Mouse (Mus musculus) central nervous system, embryonic 18 days (tissue): ENCODE results near the gene Olfr648. TPM values are rescaled to one million over a fixed set of nuclear protein-coding genes. Genes with fewer than 3 reads are reported as not detected.

Experiments
- polyA plus RNA-seq: library from polyadenylated mRNA; depleted of rRNA; stranded (reverse); fragments of >200 nt; gene quantifications from 2 replicates; pipeline ENCODE4 v1.2.3, GENCODE M21; 2012; rRNA removed

Gene Olfr648
- polyA plus RNA-seq, result 0.17 and 0.18 TPM in 2 replicates

GRCm38 (mm10) chr7:104183292-104183691 is at the start of gene Olfr648:
Olfr648 (minus strand) TSS chr7:104183392.

DNA sequence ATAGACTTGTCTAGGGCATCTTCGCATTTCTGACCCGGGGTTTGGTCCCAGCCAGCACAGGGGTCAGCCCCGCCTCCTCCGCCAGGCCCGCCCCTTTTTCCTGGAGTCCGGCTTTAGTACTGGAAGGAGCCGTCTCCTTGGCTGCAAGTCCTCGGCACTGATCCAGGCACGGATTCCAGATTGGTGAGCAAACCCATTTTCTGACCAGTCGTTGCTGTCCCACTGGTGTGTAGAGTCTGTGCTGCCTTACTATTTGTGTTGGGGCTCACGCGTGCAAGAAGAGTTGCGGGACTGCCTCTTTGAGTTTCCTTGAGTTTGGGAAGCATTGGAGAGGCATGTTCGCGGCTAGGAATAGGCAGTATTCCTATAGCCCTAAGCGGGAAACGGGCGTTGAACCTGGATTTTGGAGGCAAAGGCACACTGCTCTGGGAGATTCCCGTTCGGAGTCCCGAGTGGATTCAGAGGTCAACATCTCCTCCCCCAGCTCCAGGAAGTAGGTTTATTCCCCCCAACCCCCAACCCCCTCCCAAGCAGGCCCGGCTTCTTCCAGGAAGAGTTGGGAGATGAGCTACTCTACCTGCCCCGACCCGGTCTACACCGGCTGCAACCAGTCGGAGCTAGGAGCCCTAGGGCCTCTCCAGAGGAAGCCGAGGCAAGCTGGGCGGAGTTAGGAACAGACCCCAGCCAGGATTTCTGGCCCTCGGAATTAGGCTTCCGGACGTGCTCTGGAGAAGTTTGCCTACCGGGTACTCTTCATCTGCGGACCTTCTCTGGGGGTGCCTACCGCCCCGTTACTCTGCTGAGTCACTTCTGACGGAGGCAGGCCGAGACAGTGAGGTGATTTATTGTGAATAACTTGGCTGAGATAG is 35.7 kb upstream of the Olfr648 start, which contains the start of gene Trim6:
TSS of gene Trim6 (plus strand) at position 93 of the 869 bp plus-strand sequence.

DNA sequence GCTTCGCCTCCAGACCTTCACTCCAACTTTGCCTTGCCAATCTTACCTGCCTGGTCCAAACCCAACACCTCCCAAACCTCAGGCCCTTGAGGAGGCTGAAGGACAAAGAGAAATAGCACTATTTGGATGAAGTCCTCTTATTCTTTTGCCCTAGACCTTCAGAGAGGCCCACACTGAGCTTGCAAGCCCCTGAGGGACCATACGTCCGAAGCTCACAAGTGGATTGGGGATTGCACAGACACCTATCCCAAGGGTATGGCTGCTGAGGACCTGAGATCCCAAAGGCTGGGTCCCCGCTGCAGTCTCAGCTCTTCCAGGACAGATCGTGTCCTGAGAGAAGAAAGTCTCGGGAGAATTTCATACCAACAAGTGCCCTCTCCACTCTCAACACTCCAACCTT is 12.7 kb upstream of the Olfr648 start, which contains the start of gene Olfr649:
TSS of gene Olfr649 (minus strand) at position 101 of the 400 bp plus-strand sequence.

DNA sequence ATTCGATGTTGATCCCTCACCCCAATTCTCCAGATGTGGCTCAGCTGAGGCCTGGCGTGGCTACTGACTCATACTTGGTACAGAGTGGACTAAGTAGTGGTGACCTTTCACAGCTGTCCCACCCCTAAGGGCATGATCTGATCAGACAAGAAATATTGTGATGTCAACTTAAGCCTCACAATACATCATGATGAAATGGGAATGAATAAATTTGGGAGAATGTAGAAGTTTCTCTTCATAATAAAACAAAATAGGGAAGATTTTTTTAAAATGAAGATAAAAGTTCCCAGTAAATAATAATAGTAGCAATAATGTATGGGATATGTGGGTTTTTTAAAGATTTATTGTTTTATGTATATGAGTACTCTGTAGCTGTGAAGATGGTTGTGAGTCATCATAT is 32.7 kb downstream of the Olfr648 start, which contains the start of gene Ubqlnl:
TSS of gene Ubqlnl (minus strand) at position 101 of the 400 bp plus-strand sequence.

GRCm38 (mm10) chr7:104143179-104143578 is 40.0 kb downstream of the Olfr648 start, which contains the start of gene Ubqln3:
Ubqln3 (minus strand) TSS chr7:104143279.

GRCm38 (mm10) chr7:104137305-104137704 is 45.9 kb downstream of the Olfr648 start, which contains the start of gene Olfr643:
Olfr643 (minus strand) TSS chr7:104137405.

GRCm38 (mm10) chr7:104129726-104130125 is 53.5 kb downstream of the Olfr648 start, which contains the start of gene Ubqln5:
Ubqln5 (minus strand) TSS chr7:104129826.

Other genes starting within 250 kb of the Olfr648 start
- gene Olfr632, start 249.0 kb downstream of the Olfr648 start, polyA plus RNA-seq, result 0.03 TPM in 1 of 2 replicates, not detected in the other
- not detected in 2 replicates for gene Olfr633, start 239.0 kb downstream of the Olfr648 start, polyA plus RNA-seq
- not detected in 2 replicates for gene Olfr635, start 212.2 kb downstream of the Olfr648 start, polyA plus RNA-seq
- not detected in 2 replicates for gene Olfr638, start 184.6 kb downstream of the Olfr648 start, polyA plus RNA-seq
- 0.01 TPM in 1 of 2 replicates, not detected in the other for gene Olfr639, start 166.1 kb downstream of the Olfr648 start, polyA plus RNA-seq
- gene Olfr640, start 157.8 kb downstream of the Olfr648 start, polyA plus RNA-seq, result not detected in 2 replicates
- not detected in 2 replicates for gene Olfr641, start 147.9 kb downstream of the Olfr648 start, polyA plus RNA-seq
- not detected in 2 replicates for gene Olfr642, start 130.7 kb downstream of the Olfr648 start, polyA plus RNA-seq
- not detected in 2 replicates for gene 4930516K23Rik, start 121.9 kb downstream of the Olfr648 start, polyA plus RNA-seq
- not detected in 2 replicates for gene Olfr644, start 111.5 kb downstream of the Olfr648 start, polyA plus RNA-seq
- not detected in 2 replicates for gene Olfr645, start 97.9 kb downstream of the Olfr648 start, polyA plus RNA-seq
- gene Olfr646, start 78.5 kb downstream of the Olfr648 start, polyA plus RNA-seq, result not detected in 2 replicates
- gene Ubqln5, start 53.6 kb downstream of the Olfr648 start, polyA plus RNA-seq, result not detected in 2 replicates
- gene Olfr643, start 46.0 kb downstream of the Olfr648 start, polyA plus RNA-seq, result not detected in 2 replicates
- not detected in 2 replicates for gene Ubqln3, start 40.1 kb downstream of the Olfr648 start, polyA plus RNA-seq
- not detected in 2 replicates for gene Ubqlnl, start 32.8 kb downstream of the Olfr648 start, polyA plus RNA-seq
- 0.17 TPM in 1 of 2 replicates, not detected in the other for gene Olfm5, start 18.6 kb downstream of the Olfr648 start, polyA plus RNA-seq
- not detected in 2 replicates for gene Olfr649, start 12.6 kb upstream of the Olfr648 start, polyA plus RNA-seq
- 0.39 and 0.59 TPM in 2 replicates for gene Trim6, start 35.4 kb upstream of the Olfr648 start, polyA plus RNA-seq
- 2.1 and 3.1 TPM in 2 replicates for gene Trim34a, start 61.1 kb upstream of the Olfr648 start, polyA plus RNA-seq
- gene Trim5, start 104.7 kb upstream of the Olfr648 start, polyA plus RNA-seq, result 0.16 and 0.21 TPM in 2 replicates
- gene Trim12a, start 132.1 kb upstream of the Olfr648 start, polyA plus RNA-seq, result 2.9 and 3.8 TPM in 2 replicates
- gene Trim34b, start 146.1 kb upstream of the Olfr648 start, polyA plus RNA-seq, result 0.04 TPM in 1 of 2 replicates, not detected in the other
- 1.7 and 1.9 TPM in 2 replicates for gene Trim12c, start 170.0 kb upstream of the Olfr648 start, polyA plus RNA-seq
- 0.05 TPM in 1 of 2 replicates, not detected in the other for gene Trim30b, start 186.5 kb upstream of the Olfr648 start, polyA plus RNA-seq
- 0.05 and 0.08 TPM in 2 replicates for gene Trim30c, start 217.4 kb upstream of the Olfr648 start, polyA plus RNA-seq